Mouse (Mus musculus): ENCODE data around the gene Shb. TPM values are rescaled to one million over a fixed set of nuclear protein-coding genes. Genes with fewer than 3 reads are reported as not detected.

Shb gene
- polyA plus RNA-seq, 1 experiment, result 46.3 TPM

DNA sequence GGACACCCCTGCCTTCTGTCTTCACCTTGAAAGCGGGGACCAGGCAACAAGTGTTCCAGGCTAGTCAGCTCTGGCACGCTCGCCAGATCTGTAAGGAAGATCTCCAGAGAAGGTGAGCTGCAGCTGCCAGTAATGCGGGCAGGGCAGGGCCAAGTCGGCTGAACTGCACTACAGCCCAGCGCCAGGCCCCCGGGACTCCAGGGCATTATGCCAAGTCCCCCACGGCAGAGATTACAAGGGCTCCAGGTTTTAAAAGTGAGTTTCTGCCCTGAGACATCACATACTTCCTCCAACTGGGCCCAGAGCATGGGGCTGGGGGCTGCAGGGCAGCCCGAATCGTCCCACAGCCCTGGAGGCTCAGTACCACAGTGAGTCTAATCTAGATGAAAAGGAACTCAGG, 52.8 kb downstream of the Shb start:
- H3K27me3 ChIP-seq (ENCODE audit: control insufficient read depth, insufficient read depth, insufficient read length), result no peaks in the 10 kb centered on the region
- H3K79me2 ChIP-seq (ENCODE audit: control insufficient read depth, insufficient read depth), result peaks cover 45% of the 10 kb centered on the region
- H3ac ChIP-seq (ENCODE audit: control insufficient read depth, insufficient read length), result no peak overlapping the region
- H3K4me3 ChIP-seq, result no peak overlapping the region
- peaks cover 5% of the 10 kb centered on the region for H3K36me3 ChIP-seq (ENCODE audit: control insufficient read depth, insufficient read depth)
- no peak overlapping the region for H3K4me2 ChIP-seq (ENCODE audit: low read depth)
- TF ChIP-seq REST (IDR thresholded peaks at IDR 0.05; ENCODE audit: insufficient read depth, insufficient read length) (no peak), MAX (IDR thresholded peaks at IDR 0.05; ENCODE audit: low read depth) (no peak), SRF (IDR thresholded peaks at IDR 0.05; ENCODE audit: control insufficient read depth, insufficient read length, low read depth) (no peak), MYOG (IDR thresholded peaks at IDR 0.05; ENCODE audit: control insufficient read depth in 1 of 3, insufficient read depth in 1 of 3, insufficient read length in 2 of 3, low read depth in 2 of 3) (no peak), TCF3 (IDR thresholded peaks at IDR 0.05; ENCODE audit: insufficient read length, low read depth) (no peak), TCF12 (IDR thresholded peaks at IDR 0.05; ENCODE audit: insufficient read depth, poor library complexity, severe bottlenecking) (no peak), MYOD1 (IDR thresholded peaks at IDR 0.05; ENCODE audit: control insufficient read depth in 1 of 3, insufficient read length in 2 of 3, low read depth in 2 of 3) (no peak), CEBPB (IDR thresholded peaks at IDR 0.05; ENCODE audit: insufficient read depth, poor library complexity, severe bottlenecking) (no peak)

DNA sequence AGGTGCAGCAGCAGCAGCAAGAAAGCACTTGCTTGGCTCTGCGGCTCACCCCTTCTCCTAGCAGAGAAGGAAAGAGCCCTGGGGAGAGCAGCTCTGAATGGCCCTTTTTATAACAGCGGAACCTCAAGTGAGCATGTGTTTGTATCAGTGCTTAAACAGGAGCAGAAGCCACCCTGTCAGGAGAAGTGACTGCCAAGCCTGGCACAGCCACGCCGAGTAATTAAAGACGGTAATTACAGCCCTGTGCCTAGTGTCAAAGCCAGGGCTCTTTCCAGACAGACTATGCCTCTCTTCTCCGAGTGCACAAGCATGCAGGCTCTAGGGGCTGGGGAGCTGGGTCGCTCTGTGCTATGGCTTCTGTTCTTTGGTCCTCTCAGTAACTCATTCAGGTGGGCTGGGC, 54.1 kb downstream of the Shb start:
- no peak overlapping the region for H3K4me2 ChIP-seq (ENCODE audit: low read depth)
- H3K4me3 ChIP-seq, result no peak overlapping the region
- peaks cover 5% of the 10 kb centered on the region for H3K36me3 ChIP-seq (ENCODE audit: control insufficient read depth, insufficient read depth)
- TF ChIP-seq MYOG (IDR thresholded peaks at IDR 0.05; ENCODE audit: control insufficient read depth in 1 of 3, insufficient read depth in 1 of 3, insufficient read length in 2 of 3, low read depth in 2 of 3), result no peak
- no peak for TF ChIP-seq TCF12 (IDR thresholded peaks at IDR 0.05; ENCODE audit: insufficient read depth, poor library complexity, severe bottlenecking)
- H3K27me3 ChIP-seq (ENCODE audit: control insufficient read depth, insufficient read depth, insufficient read length), result no peaks in the 10 kb centered on the region
- H3K79me2 ChIP-seq (ENCODE audit: control insufficient read depth, insufficient read depth), result peaks cover 43% of the 10 kb centered on the region
- no peak overlapping the region for H3ac ChIP-seq (ENCODE audit: control insufficient read depth, insufficient read length)

DNA sequence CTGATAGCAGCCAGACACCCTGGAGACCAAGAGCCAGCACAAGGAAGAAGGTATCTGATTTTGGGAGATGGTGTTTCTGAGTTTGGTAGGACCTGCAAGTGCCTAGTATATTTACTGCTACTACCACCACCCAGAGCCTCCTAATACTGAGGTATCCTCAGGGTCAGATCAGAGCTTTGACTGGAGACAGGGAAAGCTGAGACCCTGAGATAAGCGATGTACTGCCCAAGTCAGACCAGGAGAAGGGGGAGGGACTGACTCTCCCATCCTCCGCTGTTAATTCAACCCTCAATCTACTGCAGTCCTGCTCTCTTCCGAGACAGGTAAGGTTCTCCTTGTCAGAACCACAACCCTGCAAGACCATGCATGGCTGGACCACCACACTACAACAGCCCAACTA, 55.2 kb downstream of the Shb start:
- Histone ChIP-seq H3K27me3 (ENCODE audit: control insufficient read depth, insufficient read depth, insufficient read length) (no peaks in the 10 kb centered on the region), H3K4me3 (no peak overlapping the region), H3K4me2 (ENCODE audit: low read depth) (no peak overlapping the region), H3ac (ENCODE audit: control insufficient read depth, insufficient read length) (no peak overlapping the region), H3K79me2 (ENCODE audit: control insufficient read depth, insufficient read depth) (peaks cover 43% of the 10 kb centered on the region), H3K36me3 (ENCODE audit: control insufficient read depth, insufficient read depth) (peaks cover 5% of the 10 kb centered on the region)
- TF ChIP-seq POLR2AphosphoS2 (IDR thresholded peaks at IDR 0.05; ENCODE audit: insufficient read length, low read depth) (no peak), REST (IDR thresholded peaks at IDR 0.05; ENCODE audit: insufficient read depth, insufficient read length) (no peak), SRF (IDR thresholded peaks at IDR 0.05; ENCODE audit: control insufficient read depth, insufficient read length, low read depth) (no peak), CEBPB (IDR thresholded peaks at IDR 0.05; ENCODE audit: insufficient read depth, poor library complexity, severe bottlenecking) (no peak), POLR2A (IDR thresholded peaks at IDR 0.05; ENCODE audit: insufficient read length, low read depth) (no peak), MAX (IDR thresholded peaks at IDR 0.05; ENCODE audit: low read depth) (no peak)

DNA sequence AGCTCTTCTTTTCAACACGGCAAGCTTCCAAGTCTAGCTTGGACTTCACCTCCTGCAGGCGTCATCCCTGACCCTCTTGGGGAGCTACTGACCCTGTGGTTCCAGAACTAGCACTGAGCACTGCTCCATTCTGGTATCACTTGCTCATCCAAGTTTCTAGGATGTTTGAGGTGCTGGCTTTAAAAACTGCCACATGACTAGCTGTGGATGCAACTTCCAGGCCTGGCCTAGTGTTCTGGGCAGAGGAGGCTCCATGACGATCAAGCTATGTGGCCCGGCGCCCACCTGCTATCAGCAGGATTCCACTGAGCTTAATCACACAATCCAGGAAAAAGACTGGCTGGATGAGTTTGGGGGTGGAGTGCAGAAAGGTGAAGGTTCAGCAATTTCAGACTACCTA, 57.4 kb downstream of the Shb start:
- Histone ChIP-seq H3K79me2 (ENCODE audit: control insufficient read depth, insufficient read depth) (peaks cover 47% of the 10 kb centered on the region), H3K4me3 (no peak overlapping the region), H3ac (ENCODE audit: control insufficient read depth, insufficient read length) (no peak overlapping the region), H3K4me2 (ENCODE audit: low read depth) (no peak overlapping the region), H3K36me3 (ENCODE audit: control insufficient read depth, insufficient read depth) (peaks cover 5% of the 10 kb centered on the region), H3K27me3 (ENCODE audit: control insufficient read depth, insufficient read depth, insufficient read length) (no peaks in the 10 kb centered on the region)
- TF ChIP-seq MYOG (IDR thresholded peaks at IDR 0.05; ENCODE audit: control insufficient read depth in 1 of 3, insufficient read depth in 1 of 3, insufficient read length in 2 of 3, low read depth in 2 of 3), result peak in 1 of 3 experiments; percentile 57
- TF ChIP-seq CEBPB (IDR thresholded peaks at IDR 0.05; ENCODE audit: insufficient read depth, poor library complexity, severe bottlenecking), result no peak
- peak in 1 of 3 experiments; percentile 53 for TF ChIP-seq MYOD1 (IDR thresholded peaks at IDR 0.05; ENCODE audit: control insufficient read depth in 1 of 3, insufficient read length in 2 of 3, low read depth in 2 of 3)
- no peak for TF ChIP-seq REST (IDR thresholded peaks at IDR 0.05; ENCODE audit: insufficient read depth, insufficient read length)
- TF ChIP-seq USF1 (IDR thresholded peaks at IDR 0.05; ENCODE audit: low read depth), result peak; percentile 25
- TF ChIP-seq TCF3 (IDR thresholded peaks at IDR 0.05; ENCODE audit: insufficient read length, low read depth), result no peak
- no peak for TF ChIP-seq POLR2A (IDR thresholded peaks at IDR 0.05; ENCODE audit: insufficient read length, low read depth)

DNA sequence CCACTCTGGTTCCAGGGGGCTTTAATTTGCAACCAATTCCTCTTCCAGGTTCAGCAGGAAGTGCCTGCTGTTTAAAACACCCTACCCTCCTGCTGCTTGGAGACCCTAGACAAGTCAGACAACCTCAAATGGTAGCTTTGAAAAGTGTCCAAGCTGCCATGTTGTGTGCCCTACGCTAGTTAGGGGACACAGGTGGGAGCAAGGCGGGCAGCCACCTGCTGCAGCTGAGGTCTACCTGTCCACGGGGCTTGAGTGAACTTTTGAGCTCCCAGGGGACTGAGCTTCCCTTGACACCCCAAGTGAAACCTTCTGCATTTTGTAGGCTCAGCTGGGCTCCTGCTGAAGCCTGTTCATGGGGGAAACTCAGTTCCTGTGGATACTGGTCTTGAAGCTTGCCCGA, 58.1 kb downstream of the Shb start:
- no peak overlapping the region for H3ac ChIP-seq (ENCODE audit: control insufficient read depth, insufficient read length)
- peak overlapping the region; percentile 83 for H3K4me2 ChIP-seq (ENCODE audit: low read depth)
- H3K4me3 ChIP-seq, result no peak overlapping the region
- TF ChIP-seq E2F4 (IDR thresholded peaks at IDR 0.05; ENCODE audit: insufficient read depth) (no peak), USF1 (IDR thresholded peaks at IDR 0.05; ENCODE audit: low read depth) (no peak)
- H3K79me2 ChIP-seq (ENCODE audit: control insufficient read depth, insufficient read depth), result peaks cover 54% of the 10 kb centered on the region
- H3K36me3 ChIP-seq (ENCODE audit: control insufficient read depth, insufficient read depth), result peaks cover 5% of the 10 kb centered on the region
- no peaks in the 10 kb centered on the region for H3K27me3 ChIP-seq (ENCODE audit: control insufficient read depth, insufficient read depth, insufficient read length)

DNA sequence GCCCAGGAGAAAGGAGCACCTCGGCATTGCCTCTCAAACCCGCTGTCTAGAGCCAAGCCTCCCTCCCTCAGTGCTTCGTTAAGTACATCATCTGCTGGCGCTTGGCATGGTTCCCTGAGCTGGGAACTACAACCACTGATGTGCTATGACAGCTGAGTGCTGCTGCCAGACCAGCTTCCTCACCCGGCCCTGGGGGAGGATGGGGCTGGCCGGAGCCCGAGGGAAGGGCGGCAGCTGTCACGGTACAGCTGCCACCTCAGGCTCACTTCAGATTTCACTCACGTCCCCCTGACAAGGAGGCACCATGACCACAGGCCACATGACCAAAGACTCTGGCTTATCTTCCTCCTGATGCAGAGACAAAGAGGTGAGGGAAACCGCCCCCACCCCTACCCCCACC, 59.1 kb downstream of the Shb start:
- peaks cover 5% of the 10 kb centered on the region for H3K36me3 ChIP-seq (ENCODE audit: control insufficient read depth, insufficient read depth)
- H3ac ChIP-seq (ENCODE audit: control insufficient read depth, insufficient read length), result no peak overlapping the region
- no peaks in the 10 kb centered on the region for H3K27me3 ChIP-seq (ENCODE audit: control insufficient read depth, insufficient read depth, insufficient read length)
- peaks cover 55% of the 10 kb centered on the region for H3K79me2 ChIP-seq (ENCODE audit: control insufficient read depth, insufficient read depth)
- TF ChIP-seq MYOD1 (IDR thresholded peaks at IDR 0.05; ENCODE audit: control insufficient read depth in 1 of 3, insufficient read length in 2 of 3, low read depth in 2 of 3) (peak; percentile 98 to 100 (median 100)), SRF (IDR thresholded peaks at IDR 0.05; ENCODE audit: control insufficient read depth, insufficient read length, low read depth) (no peak), USF1 (IDR thresholded peaks at IDR 0.05; ENCODE audit: low read depth) (peak; percentile 84), TCF3 (IDR thresholded peaks at IDR 0.05; ENCODE audit: insufficient read length, low read depth) (peak; percentile 99), POLR2AphosphoS2 (IDR thresholded peaks at IDR 0.05; ENCODE audit: insufficient read length, low read depth) (peak; percentile 19), E2F4 (IDR thresholded peaks at IDR 0.05; ENCODE audit: insufficient read depth) (no peak), REST (IDR thresholded peaks at IDR 0.05; ENCODE audit: insufficient read depth, insufficient read length) (no peak), POLR2A (IDR thresholded peaks at IDR 0.05; ENCODE audit: insufficient read length, low read depth) (peak; percentile 16), MYOG (IDR thresholded peaks at IDR 0.05; ENCODE audit: control insufficient read depth in 1 of 3, insufficient read depth in 1 of 3, insufficient read length in 2 of 3, low read depth in 2 of 3) (peak; percentile 95 to 100 (median 98)), TCF12 (IDR thresholded peaks at IDR 0.05; ENCODE audit: insufficient read depth, poor library complexity, severe bottlenecking) (peak; percentile 96)
- peak overlapping the region; percentile 85 for H3K4me2 ChIP-seq (ENCODE audit: low read depth)
- no peak overlapping the region for H3K4me3 ChIP-seq

Measured in myocyte (in vitro differentiated cells).